Mouse (Mus musculus): ENCODE measurements around the gene Abhd15.

Gene Abhd15

DNA sequence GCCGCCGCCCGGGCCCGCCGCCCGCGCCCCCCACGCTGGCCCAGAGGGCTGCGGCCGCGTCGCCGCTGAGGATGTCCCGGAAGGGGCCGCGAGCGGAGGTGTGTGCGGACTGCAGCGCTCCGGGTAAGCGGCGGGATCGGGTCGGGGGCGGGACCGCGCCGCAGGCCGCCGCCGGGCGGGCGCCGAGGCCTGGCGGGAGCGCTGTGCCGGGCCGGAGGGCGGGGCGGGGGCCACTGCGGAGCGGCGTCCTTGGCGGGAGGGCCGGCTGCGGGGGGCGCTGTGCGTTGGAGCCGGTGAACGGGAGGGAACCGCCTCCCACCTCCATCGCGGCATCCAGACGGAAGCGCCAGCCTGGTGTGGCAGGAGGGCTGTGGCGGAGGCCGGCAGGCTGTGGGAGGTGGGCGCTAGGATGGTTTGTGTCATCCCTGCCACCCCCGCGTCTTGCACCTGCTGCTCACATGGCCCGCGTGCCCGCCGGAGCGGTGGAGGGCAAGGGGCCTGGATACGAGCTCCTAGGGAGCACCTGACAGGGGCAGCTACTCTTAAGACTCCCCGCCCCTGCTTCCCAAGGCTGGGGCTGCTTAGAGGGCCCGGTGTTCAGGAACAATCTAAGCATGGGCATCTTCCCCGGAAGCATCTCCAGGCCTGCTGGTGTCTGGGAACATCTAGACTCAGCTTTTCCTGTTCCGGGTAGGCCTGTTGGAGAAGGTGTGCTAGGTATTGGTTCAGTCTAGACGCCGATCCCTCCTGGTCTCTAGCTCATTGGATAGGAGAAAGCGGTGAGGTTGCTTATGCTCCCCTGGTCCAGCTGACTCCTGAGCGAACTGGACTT lies 21.2 kb upstream of the Abhd15 start, which contains the start of gene Git1:
Git1 (plus strand) TSS at position 51 of the 832 bp plus-strand sequence.
- intact Hi-C loops (cut with DNase I) = no loop called here

DNA sequence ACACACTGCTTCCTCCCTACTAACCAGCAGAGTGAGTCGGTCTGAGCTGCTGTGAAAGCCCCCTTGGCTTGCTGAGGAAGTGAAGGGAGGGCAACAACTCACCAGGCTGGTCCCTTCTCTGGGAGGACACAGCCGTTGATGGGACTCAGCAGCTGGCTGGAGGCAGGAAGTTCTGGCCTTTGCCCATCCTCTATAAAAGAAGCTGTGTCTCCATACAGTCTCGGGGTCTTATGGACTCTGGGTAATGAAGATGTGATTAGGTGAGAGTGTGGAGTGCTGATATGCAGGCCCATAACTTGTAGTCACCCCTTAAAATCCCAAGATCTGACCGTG lies 20.6 kb upstream of the Abhd15 start:
- intact Hi-C loops (cut with DNase I) = no loop called here

DNA sequence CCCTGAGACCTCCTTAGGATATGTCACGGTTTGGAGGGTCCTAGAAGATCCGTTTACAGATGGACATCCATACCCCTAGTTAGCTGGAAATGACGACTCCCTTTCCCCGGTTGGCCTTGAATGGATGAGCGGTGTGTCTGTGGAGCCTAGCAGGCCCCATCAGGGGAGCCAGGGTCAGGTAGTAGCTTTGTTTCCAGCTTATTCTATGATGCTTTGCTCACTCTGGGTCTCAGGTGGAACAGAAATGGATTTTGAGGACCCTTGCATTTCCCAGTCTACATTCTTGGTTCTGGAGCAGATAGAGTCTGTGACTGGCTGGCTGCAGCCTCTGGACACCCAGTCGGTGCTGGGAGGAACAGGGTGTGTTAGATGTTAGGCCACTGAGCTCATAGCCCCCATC lies 20.1 kb upstream of the Abhd15 start:
- intact Hi-C loops (cut with DNase I) = no loop called here

DNA sequence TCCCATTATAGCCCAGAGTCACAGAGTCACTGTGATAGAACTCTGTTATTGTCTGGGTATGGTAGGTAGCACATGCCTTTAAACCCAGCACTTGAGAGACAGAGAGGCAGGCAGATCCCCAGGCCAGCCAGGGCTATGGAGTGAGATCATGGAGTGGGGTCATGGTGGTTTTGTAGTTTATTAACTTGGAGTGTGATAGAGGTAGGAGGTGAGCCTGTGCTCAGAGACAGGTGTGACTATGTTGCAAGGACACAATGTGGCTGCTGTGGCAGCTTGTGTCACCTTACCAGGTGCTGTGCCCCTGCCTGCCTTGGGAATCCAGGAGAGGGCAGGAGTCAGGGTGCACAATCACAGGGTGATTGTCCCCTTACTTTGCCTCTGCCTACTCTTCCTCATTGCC lies 19.4 kb upstream of the Abhd15 start:
- intact Hi-C loops (cut with DNase I) = no loop called here

DNA sequence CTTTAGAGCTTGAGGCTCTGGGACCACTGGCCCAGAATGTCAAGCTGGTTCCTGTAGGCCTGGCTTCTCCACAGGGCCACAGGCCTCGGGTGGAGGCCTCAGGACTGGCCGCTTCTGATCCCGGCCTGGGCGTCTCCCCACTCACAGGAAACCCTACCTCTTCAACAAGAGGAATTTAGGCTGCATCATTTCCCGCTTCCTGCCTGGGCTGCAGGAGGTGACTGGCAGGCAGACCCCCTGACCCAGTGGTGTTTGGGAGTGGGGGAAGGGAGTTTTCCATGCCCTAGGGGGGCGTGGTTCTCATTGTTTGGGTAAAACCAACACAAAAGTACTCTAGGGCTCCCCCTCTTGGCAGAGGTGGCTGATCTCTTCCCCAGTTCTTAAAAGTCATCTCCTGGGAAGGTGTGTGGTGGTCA lies 17.6 kb upstream of the Abhd15 start:
- intact Hi-C loops (cut with DNase I) = no loop called here

- intact Hi-C loops (cut with DNase I) = no loop called here
Measured at GRCm38 (mm10) chr11:77497851-77498250, 17.1 kb upstream of the Abhd15 start.

DNA sequence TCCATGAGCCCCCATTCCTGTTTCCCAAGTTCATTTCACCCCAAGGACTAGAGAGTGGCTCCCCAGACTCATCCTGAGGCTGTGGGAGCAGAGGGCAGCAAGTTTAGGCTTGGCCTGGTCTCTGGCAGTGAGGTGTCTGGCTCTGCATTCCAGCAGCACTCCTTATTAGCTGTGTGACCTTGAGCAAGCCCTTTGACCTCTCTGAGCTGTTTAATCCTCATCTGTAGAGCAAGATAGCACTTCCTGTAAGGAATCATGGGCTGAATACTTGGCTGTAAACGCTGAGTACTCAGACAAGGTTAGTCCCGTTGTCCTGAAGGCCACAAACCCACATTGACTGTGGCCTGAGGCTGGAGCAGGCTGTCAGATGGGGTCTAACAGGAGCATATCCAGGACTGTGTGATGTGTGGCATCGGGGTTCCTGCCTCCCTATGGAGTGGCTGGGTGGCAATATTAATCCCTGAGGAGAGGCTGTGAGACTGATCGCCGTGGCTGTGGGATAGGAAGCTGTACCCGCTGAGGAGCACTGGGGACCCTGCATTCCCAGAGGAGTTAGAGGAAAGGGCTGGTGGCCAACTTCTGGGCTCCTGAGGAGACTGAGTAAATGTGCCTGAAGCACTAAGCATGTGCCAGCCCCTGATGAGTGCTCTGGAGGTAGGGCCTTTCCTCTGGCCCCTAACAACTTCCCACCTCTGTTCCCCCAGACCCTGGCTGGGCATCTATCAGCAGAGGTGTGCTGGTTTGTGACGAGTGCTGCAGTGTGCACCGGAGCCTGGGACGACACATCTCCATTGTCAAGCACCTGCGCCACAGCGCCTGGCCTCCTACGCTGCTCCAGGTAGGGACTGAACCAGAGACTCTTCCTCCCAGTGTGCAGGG lies 16.4 kb upstream of the Abhd15 start:
- intact Hi-C loops (cut with DNase I) = no loop called here

GRCm38 (mm10) chr11:77499354-77499753 lies 15.6 kb upstream of the Abhd15 start:
- intact Hi-C loops (cut with DNase I) = no loop called here

DNA sequence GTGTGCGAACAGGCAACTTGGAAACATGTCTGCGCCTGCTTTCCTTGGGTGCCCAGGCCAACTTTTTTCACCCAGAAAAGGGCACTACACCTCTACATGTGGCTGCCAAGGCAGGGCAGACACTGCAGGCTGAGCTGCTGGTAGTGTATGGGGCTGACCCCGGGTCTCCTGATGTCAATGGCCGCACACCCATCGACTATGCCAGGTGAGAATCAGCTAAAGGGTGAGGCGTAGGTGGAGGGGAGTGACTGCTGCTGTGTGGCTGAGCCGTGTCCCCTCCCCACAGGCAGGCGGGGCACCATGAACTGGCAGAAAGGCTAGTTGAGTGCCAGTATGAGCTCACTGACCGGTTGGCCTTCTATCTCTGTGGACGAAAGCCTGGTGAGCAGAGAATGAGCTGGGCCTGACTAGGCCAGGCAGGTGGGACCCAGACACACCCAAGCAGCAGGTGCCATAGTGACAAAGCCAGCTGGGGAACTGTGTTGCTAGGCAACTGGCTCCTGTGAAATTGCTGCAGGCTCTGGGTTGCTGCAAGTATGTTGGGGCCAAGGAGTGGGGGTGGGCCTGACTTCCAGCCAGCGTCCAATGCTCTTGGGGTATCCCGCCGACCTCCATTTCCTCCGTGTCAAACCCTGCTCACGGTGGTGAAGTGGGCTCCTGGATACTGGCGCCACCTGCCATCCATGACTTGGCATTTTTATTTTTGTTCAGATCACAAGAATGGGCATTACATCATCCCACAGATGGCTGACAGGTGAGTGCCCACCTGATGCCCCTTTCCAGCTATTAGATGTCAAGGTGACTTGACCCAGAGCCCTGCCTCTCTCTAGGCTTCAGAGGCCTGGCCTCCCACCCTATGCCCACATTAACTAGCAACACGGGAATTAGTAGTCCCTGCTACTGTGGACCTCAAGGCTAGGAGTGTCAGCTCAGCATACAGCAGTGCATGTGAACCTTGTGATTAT lies 14.3 kb upstream of the Abhd15 start:
- intact Hi-C loops (cut with DNase I) = no loop called here

- intact Hi-C loops (cut with DNase I) = no loop called here
Measured at GRCm38 (mm10) chr11:77501392-77501791, 13.5 kb upstream of the Abhd15 start.

- intact Hi-C loops (cut with DNase I) = loop anchor here (2.0 kb wide), 1 partner anchor 25 kb away; no protein-coding TSS in a partner anchor
Measured at GRCm38 (mm10) chr11:77501971-77502370, 12.9 kb upstream of the Abhd15 start.

DNA sequence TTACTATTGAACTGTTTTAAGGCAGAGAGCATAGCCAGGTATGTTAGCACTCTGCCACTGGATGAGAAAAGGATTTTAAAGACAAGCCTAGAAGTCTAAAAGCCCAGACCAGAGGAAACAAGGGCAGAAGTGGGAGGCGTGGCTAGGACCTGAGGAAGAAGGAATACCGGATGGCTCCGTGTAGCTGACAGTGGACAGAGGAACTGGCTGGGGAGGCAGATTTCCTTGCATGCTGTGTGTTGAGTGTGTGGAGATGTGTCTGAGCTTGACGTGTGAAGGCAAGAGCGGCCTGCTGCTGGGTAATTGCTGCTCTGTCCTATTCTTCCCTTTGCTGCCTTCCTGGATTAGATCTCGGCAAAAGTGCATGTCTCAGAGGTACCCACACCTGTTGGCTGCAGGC lies 12.4 kb upstream of the Abhd15 start:
- intact Hi-C loops (cut with DNase I) = loop anchor here (2.0 kb wide), 1 partner anchor 24 kb away; no protein-coding TSS in a partner anchor

- intact Hi-C loops (cut with DNase I) = loop anchor here (2.0 kb wide), 1 partner anchor 23 kb away; no protein-coding TSS in a partner anchor
Measured at GRCm38 (mm10) chr11:77503511-77503910, 11.4 kb upstream of the Abhd15 start.

- intact Hi-C loops (cut with DNase I) = no loop called here
Measured at GRCm38 (mm10) chr11:77504377-77504776, 10.5 kb upstream of the Abhd15 start.

GRCm38 (mm10) chr11:77505291-77505980 lies 9.5 kb upstream of the Abhd15 start:
- intact Hi-C loops (cut with DNase I) = loop anchor here (5.0 kb wide), 1 partner anchor 122 kb away; no protein-coding TSS in a partner anchor

- intact Hi-C loops (cut with DNase I) = loop anchor here (5.0 kb wide), 1 partner anchor 121 kb away; no protein-coding TSS in a partner anchor
Measured at GRCm38 (mm10) chr11:77506273-77506672, 8.6 kb upstream of the Abhd15 start.

- intact Hi-C loops (cut with DNase I) = loop anchor here (5.0 kb wide), 1 partner anchor 120 kb away; no protein-coding TSS in a partner anchor
Measured at GRCm38 (mm10) chr11:77506941-77507340, 8.0 kb upstream of the Abhd15 start.

- intact Hi-C loops (cut with DNase I) = loop anchor here (5.0 kb wide), 1 partner anchor 120 kb away; no protein-coding TSS in a partner anchor
Measured at GRCm38 (mm10) chr11:77507426-77507825, 7.5 kb upstream of the Abhd15 start.

DNA sequence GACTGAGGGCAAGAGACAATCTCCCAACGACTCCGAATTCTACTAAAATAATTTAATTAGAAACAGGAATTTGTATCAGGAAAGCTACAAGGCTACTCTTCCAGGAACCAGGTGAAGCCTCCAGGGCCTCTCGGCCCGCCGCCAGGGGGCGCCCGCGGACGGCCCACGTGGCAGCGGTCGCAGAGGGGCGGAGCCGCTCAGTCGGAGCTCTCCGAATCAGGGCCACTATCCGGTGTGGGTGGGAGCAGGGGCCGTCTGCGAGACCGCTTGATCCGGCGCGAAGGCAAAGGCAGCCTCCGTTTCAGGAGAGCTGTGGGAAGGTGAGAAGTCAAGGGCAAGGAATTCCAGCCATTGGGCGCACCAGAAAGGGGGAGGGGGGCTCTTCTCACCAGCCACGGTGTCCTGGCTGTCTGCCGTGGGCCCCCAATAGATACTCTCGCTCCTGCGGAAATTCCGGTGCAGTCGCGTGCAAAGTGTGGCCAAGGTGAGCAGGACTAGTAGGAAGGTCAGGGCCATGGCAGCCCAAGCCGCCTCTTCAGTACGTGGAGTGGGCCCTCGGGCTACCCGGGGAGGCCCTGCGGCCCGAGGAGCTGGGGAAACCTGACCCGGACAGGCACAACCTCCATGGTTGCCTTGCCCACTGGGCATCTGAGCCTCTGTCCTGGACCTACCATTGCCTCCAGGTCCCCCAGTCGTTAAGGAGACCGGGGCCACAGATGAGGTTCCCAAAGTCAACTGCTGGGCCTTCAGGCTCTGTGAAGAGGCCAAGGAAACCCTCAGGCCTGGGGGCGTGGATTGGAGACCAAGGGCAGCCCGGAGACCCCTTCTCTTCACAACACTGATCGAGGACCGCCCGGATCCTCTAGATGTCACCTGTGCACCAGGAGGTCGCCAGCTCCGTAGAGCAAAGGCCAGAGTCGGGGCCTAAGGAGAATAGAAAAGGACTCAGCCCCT lies 6.6 kb upstream of the Abhd15 start:
- intact Hi-C loops (cut with DNase I) = loop anchor here (5.0 kb wide), 1 partner anchor 119 kb away; no protein-coding TSS in a partner anchor

All from adrenal gland (tissue).